Mouse (Mus musculus): ENCODE measurements around the gene Dyrk1a. TPM values are rescaled to one million over a fixed set of nuclear protein-coding genes. Genes with fewer than 3 reads are reported as not detected.

Gene Dyrk1a
- polyA plus RNA-seq, 1 experiment: 25.5 TPM

DNA sequence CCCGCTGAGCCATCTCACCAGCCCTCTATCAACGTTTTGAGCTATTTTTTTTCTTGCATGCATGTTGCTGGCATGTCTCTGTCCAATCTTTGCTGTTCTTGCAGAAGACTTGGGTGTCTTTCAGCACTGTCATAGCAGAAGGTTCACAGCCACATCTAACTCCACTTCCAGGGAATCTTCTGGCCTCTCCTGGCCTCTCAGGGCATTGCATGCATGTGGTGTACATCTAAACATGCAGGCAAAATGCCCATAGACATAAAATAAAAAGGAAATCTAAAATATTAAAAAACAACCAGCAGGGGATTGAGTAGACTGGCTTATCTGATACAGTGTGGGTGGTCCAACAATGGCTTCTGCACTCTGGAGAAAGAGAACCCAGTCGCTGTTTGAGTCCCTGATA, 165.7 kb downstream of the Dyrk1a start:
- TF ChIP-seq POLR2A (IDR thresholded peaks at IDR 0.05; ENCODE audit: low read depth, low read length) (no peak), CTCF (conservative IDR thresholded peaks at IDR 0.05; ENCODE audit: insufficient read depth, insufficient read length, low read depth, low read length) (no peak)
- Histone ChIP-seq H3K36me3 (ENCODE audit: control insufficient read depth, insufficient read depth, low read length) (no peaks in the 10 kb centered on the region), H3K27ac (ENCODE audit: insufficient read depth, low read depth, low read length) (no peak overlapping the region), H3K4me3 (ENCODE audit: insufficient read depth, low read depth, low read length) (no peak overlapping the region), H3K4me1 (ENCODE audit: control insufficient read depth, insufficient read depth, low read length) (no peaks in the 10 kb centered on the region), H3K27me3 (replicated peaks; ENCODE audit: control insufficient read depth, insufficient read depth, low read length) (no peaks in the 10 kb centered on the region)
- 66% methylated on average over 3 of the region's 3 CpGs for WGBS
- DNase-seq: no peak

DNA sequence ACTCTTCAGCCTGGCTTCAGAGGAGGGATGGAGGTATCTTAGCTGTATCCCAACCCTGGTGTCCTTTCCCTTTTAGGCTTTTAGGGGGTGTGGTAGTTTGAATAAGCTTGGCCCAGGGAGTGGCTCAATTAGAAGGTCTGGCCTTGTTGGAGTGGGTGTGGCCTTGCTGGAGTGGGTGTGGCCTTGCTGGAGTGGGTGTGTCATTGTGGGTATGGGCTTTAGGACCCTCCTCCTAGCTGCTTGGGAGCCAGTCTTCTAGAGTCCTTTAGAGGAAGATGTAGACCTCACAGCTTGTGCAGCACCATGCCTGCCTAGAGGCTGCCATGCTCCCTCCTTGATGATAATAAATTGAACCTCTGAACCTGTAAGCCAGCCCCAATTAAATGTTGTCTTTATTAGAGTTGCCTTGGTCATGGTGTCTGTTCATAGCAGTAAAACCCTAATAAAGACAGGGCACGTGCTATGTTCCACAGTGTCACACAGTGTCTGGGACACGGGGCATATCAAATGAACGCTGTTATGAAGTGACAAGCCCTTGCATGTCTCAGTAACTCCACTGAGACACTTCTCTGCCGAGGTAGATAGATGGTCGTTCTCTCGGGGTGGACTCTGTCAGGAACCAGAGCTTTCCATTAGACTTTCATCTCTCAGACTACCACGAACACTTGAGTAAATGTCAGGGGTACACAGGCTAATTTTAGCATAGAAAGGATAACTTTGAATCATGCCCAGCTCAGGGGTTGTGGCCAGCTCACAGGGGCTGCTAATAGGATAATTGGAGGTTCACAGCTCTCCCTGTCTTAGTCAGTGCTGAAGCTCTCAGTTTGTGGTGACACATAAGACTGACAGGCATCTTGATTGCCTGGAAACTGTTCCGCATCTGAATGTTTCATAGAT, 166.9 kb downstream of the Dyrk1a start:
- no peak for TF ChIP-seq CTCF (conservative IDR thresholded peaks at IDR 0.05; ENCODE audit: insufficient read depth, insufficient read length, low read depth, low read length)
- TF ChIP-seq POLR2A (IDR thresholded peaks at IDR 0.05; ENCODE audit: low read depth, low read length): no peak
- 76% methylated on average over 8 of the region's 8 CpGs for WGBS
- no peak overlapping the region for H3K27ac ChIP-seq (ENCODE audit: insufficient read depth, low read depth, low read length)
- H3K4me3 ChIP-seq (ENCODE audit: insufficient read depth, low read depth, low read length): no peak overlapping the region
- no peak for DNase-seq
- H3K4me1 ChIP-seq (ENCODE audit: control insufficient read depth, insufficient read depth, low read length): no peaks in the 10 kb centered on the region
- H3K36me3 ChIP-seq (ENCODE audit: control insufficient read depth, insufficient read depth, low read length): no peaks in the 10 kb centered on the region
- no peaks in the 10 kb centered on the region for H3K27me3 ChIP-seq (replicated peaks; ENCODE audit: control insufficient read depth, insufficient read depth, low read length)

DNA sequence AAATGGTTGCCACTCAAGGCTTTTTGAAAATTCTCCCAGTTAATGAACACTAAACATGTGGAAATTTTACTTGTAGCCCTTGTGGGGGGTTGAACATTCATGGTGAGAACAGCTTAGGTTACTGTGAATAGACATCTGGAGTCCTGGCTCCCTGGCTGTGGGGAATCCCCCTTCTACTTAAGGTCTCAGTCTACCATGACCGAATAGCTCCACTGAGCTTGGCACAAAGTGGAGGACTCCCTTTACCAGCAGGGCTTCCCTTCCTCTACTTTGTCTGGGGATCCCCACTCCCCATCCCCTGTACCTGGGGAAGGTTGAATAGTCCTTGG, 167.5 kb downstream of the Dyrk1a start:
- Histone ChIP-seq H3K27ac (ENCODE audit: insufficient read depth, low read depth, low read length) (no peak overlapping the region), H3K4me3 (ENCODE audit: insufficient read depth, low read depth, low read length) (no peak overlapping the region), H3K36me3 (ENCODE audit: control insufficient read depth, insufficient read depth, low read length) (no peaks in the 10 kb centered on the region), H3K4me1 (ENCODE audit: control insufficient read depth, insufficient read depth, low read length) (no peaks in the 10 kb centered on the region), H3K27me3 (replicated peaks; ENCODE audit: control insufficient read depth, insufficient read depth, low read length) (no peaks in the 10 kb centered on the region)
- TF ChIP-seq CTCF (conservative IDR thresholded peaks at IDR 0.05; ENCODE audit: insufficient read depth, insufficient read length, low read depth, low read length) (no peak), POLR2A (IDR thresholded peaks at IDR 0.05; ENCODE audit: low read depth, low read length) (no peak)
- DNase-seq: no peak
- 58% methylated on average over 1 of the region's 1 CpGs for WGBS

DNA sequence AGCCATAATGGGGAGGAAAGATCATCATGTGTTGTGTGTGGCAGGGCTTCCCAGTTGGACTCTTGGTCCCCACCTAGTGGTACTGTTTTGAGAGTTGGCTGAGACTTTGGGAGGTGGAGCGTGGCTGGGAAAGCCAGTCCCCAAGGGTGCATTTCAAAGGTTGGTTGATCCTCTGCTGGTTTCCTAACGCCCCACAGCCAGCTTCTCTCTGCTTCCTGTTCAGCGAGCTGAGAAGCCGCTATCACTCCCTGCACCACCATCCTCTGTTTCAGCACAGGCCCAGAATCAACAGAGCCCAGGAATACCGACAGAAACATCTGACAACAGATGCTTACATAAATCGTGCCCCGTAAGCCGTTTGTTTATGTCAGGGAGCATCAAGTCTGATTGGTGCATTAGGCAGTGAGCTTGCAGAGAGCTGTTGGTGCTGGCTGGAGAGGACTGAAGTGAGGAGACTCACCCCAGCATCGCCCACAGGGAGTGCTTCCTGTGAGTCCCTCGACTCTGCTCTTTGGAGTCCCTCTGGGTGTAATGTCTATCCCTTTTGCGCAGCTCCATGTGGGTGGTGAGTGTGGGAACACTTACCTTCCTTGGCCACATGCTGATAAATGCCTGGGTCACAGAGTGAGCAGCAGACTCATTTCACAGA, 174.2 kb downstream of the Dyrk1a start:
- DNase-seq: peak; percentile 60
- WGBS: 6% methylated on average over 11 of the region's 11 CpGs

DNA sequence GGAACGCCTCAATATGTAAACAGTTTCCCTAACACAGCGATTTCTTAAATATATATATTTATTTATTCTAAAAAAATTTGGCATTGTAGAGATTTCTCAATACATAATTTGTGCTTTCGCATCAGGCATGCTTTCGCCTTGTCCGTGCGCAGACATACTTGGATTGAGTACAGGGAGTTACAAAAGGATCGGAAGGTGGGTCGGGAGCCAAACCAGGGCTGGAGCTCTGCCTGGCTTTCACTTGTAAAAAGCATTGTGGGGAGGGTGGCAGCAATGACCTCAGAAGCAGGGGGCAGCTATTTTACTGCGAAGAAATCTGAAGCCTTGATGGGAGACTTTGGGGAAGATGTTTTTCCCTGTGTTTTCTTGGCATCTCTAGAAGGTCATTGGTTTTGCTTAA, 175.2 kb downstream of the Dyrk1a start:
- TF ChIP-seq CTCF (conservative IDR thresholded peaks at IDR 0.05; ENCODE audit: insufficient read depth, insufficient read length, low read depth, low read length) (no peak), POLR2A (IDR thresholded peaks at IDR 0.05; ENCODE audit: low read depth, low read length) (no peak)
- no peak overlapping the region for H3K4me3 ChIP-seq (ENCODE audit: insufficient read depth, low read depth, low read length)

More for the DNA sequence above, 174.2 kb downstream of the Dyrk1a start:
- Histone ChIP-seq H3K27me3 (replicated peaks; ENCODE audit: control insufficient read depth, insufficient read depth, low read length) (no peaks in the 10 kb centered on the region; the same call in 1 of the 2 replicates), H3K4me1 (ENCODE audit: control insufficient read depth, insufficient read depth, low read length) (no peaks in the 10 kb centered on the region), H3K4me3 (ENCODE audit: insufficient read depth, low read depth, low read length) (peak overlapping the region; percentile 24; the same call in 1 of the 2 replicates), H3K27ac (ENCODE audit: insufficient read depth, low read depth, low read length) (no peak overlapping the region), H3K36me3 (ENCODE audit: control insufficient read depth, insufficient read depth, low read length) (no peaks in the 10 kb centered on the region)
- TF ChIP-seq POLR2A (IDR thresholded peaks at IDR 0.05; ENCODE audit: low read depth, low read length) (no peak), CTCF (conservative IDR thresholded peaks at IDR 0.05; ENCODE audit: insufficient read depth, insufficient read length, low read depth, low read length) (peak; percentile 70)

More for the DNA sequence above, 175.2 kb downstream of the Dyrk1a start:
- no peaks in the 10 kb centered on the region for H3K36me3 ChIP-seq (ENCODE audit: control insufficient read depth, insufficient read depth, low read length)
- 78% methylated on average over 9 of the region's 9 CpGs for WGBS
- no peaks in the 10 kb centered on the region for H3K4me1 ChIP-seq (ENCODE audit: control insufficient read depth, insufficient read depth, low read length)
- H3K27ac ChIP-seq (ENCODE audit: insufficient read depth, low read depth, low read length): no peak overlapping the region
- H3K27me3 ChIP-seq (replicated peaks; ENCODE audit: control insufficient read depth, insufficient read depth, low read length): no peaks in the 10 kb centered on the region; the same call in 1 of the 2 replicates
- no peak for DNase-seq

Other genes starting within 250 kb of the Dyrk1a start
- gene Ripply3, start 241.6 kb upstream of the Dyrk1a start, polyA plus RNA-seq (2012; rRNA removed): 4.6 and 5.3 TPM in 2 replicates
- gene Ttc3, start 199.4 kb upstream of the Dyrk1a start, polyA plus RNA-seq (2012; rRNA removed): 22.2 and 24.3 TPM in 2 replicates
- gene Pigp, start 198.2 kb upstream of the Dyrk1a start, polyA plus RNA-seq (2012; rRNA removed): 32.0 and 37.7 TPM in 2 replicates
- 31.4 and 34.8 TPM in 2 replicates for gene Vps26c, start 43.2 kb upstream of the Dyrk1a start, polyA plus RNA-seq (2012; rRNA removed)

All from kidney, adult 2 months (tissue).